Comparison of ENCODE assay signal across 12 mouse cellular contexts in genomic region chr2:12011441-12011840, GRCm38 (mm10).
A peak's percentile ranks its signal among the peaks of the same experiment; 100 is the strongest.
DNase-seq lines count a peak whose midpoint lies in the region; ATAC-seq and TF ChIP-seq lines count a peak whose summit lies in the region.
"Had no signal": no experiment of that assay in that cellular context is flagged by ENCODE, and none has a peak within 500 bp of the region (broad histone marks: within the 10 kb centered on the region; RNA-seq: fewer than 3 reads in every experiment).

No protein-coding gene starts in this region.

- no peak overlapping the region for H3K4me2 ChIP-seq in intestine, embryonic 16.5 days (ENCODE audit: low read depth, low read length)
- H3K4me2 ChIP-seq in intestine, postnatal 0 days (replicated peaks; ENCODE audit: low read depth) = no peak overlapping the region
- no peak overlapping the region for H3K4me2 ChIP-seq in lung, embryonic 14.5 days
- H3K4me2 ChIP-seq in lung, postnatal 0 days (replicated peaks; ENCODE audit: low read depth, low read length) = no peak overlapping the region
- no peak overlapping the region for H3K4me2 ChIP-seq in forebrain, embryonic 16.5 days (ENCODE audit: low read length)

- no peak overlapping the region for H3K9ac ChIP-seq in intestine, embryonic 16.5 days (ENCODE audit: low read depth, low read length)
- no peak overlapping the region for H3K9ac ChIP-seq in intestine, postnatal 0 days (ENCODE audit: low read depth, low read length)
- no peak overlapping the region for H3K9ac ChIP-seq in lung, embryonic 14.5 days
- H3K9ac ChIP-seq in lung, postnatal 0 days (replicated peaks; ENCODE audit: low read depth) = no peak overlapping the region
- H3K9ac ChIP-seq in forebrain, embryonic 16.5 days (replicated peaks; ENCODE audit: low read depth, low read length) = no peak overlapping the region

- WGBS in intestine, embryonic 16.5 days = 32% methylated on average over 3 of the region's 3 CpGs
- 23% methylated on average over 3 of the region's 3 CpGs for WGBS in intestine, postnatal 0 days
- 11% methylated on average over 3 of the region's 3 CpGs for WGBS in lung, embryonic 14.5 days
- WGBS in lung, postnatal 0 days = 14% methylated on average over 3 of the region's 3 CpGs
- 74% methylated on average over 3 of the region's 3 CpGs for WGBS in forebrain, embryonic 16.5 days

- H3K27me3 ChIP-seq in intestine, embryonic 16.5 days (replicated peaks; ENCODE audit: control insufficient read depth, insufficient read depth, low read length) = no peaks in the 10 kb centered on the region
- H3K27me3 ChIP-seq in intestine, postnatal 0 days (replicated peaks; ENCODE audit: control insufficient read depth, insufficient read depth, low read length) = no peaks in the 10 kb centered on the region
- H3K27me3 ChIP-seq in lung, embryonic 14.5 days (ENCODE audit: insufficient read depth, low read length) = no peaks in the 10 kb centered on the region
- H3K27me3 ChIP-seq in lung, postnatal 0 days (replicated peaks; ENCODE audit: insufficient read depth, low read length) = no peaks in the 10 kb centered on the region
- no peaks in the 10 kb centered on the region for H3K27me3 ChIP-seq in forebrain, embryonic 16.5 days (replicated peaks; ENCODE audit: control insufficient read depth, insufficient read depth, low read length)

- 0 out of 2 replicates have a peak, but pooled peaks have one; percentile 28 for ATAC-seq in intestine, embryonic 16.5 days
- ATAC-seq in intestine, postnatal 0 days = no peak
- peak; percentile 83 for ATAC-seq in lung, embryonic 14.5 days (ENCODE audit: insufficient read depth)
- ATAC-seq in lung, postnatal 0 days = no peak
- no peak for ATAC-seq in forebrain, embryonic 16.5 days

- no peaks in the 10 kb centered on the region for H3K9me3 ChIP-seq in intestine, embryonic 16.5 days (ENCODE audit: control insufficient read depth, low read length)
- H3K9me3 ChIP-seq in intestine, postnatal 0 days (ENCODE audit: control insufficient read depth) = no peaks in the 10 kb centered on the region
- no peaks in the 10 kb centered on the region for H3K9me3 ChIP-seq in lung, embryonic 14.5 days (ENCODE audit: low read depth, low read length)
- no peaks in the 10 kb centered on the region for H3K9me3 ChIP-seq in lung, postnatal 0 days (ENCODE audit: low read length)
- no peaks in the 10 kb centered on the region for H3K9me3 ChIP-seq in forebrain, embryonic 16.5 days (ENCODE audit: control insufficient read depth, low read length)

- H3K27ac ChIP-seq in intestine, embryonic 16.5 days (ENCODE audit: low read length) = no peak overlapping the region; the same call in 1 of the 2 replicates
- no peak overlapping the region; the same call in 1 of the 2 replicates for H3K27ac ChIP-seq in intestine, postnatal 0 days (ENCODE audit: low read depth, low read length)
- H3K27ac ChIP-seq in lung, embryonic 14.5 days (ENCODE audit: low read depth) = no peak overlapping the region
- no peak overlapping the region for H3K27ac ChIP-seq in lung, postnatal 0 days (ENCODE audit: low read length)
- no peak overlapping the region for H3K27ac ChIP-seq in forebrain, embryonic 16.5 days (ENCODE audit: low read length)

- no peak overlapping the region for H3K4me3 ChIP-seq in intestine, embryonic 16.5 days (ENCODE audit: low read length)
- H3K4me3 ChIP-seq in intestine, postnatal 0 days (ENCODE audit: low read depth, low read length) = no peak overlapping the region
- H3K4me3 ChIP-seq in lung, embryonic 14.5 days (ENCODE audit: low read depth, low read length) = no peak overlapping the region
- no peak overlapping the region for H3K4me3 ChIP-seq in lung, postnatal 0 days (ENCODE audit: low read depth, low read length)
- H3K4me3 ChIP-seq in forebrain, embryonic 16.5 days (replicated peaks; ENCODE audit: low read length) = no peak overlapping the region

- no peaks in the 10 kb centered on the region for H3K4me1 ChIP-seq in intestine, embryonic 16.5 days (ENCODE audit: control insufficient read depth, insufficient read depth, low read length)
- no peaks in the 10 kb centered on the region for H3K4me1 ChIP-seq in intestine, postnatal 0 days (replicated peaks; ENCODE audit: control insufficient read depth, insufficient read depth, low read length)
- H3K4me1 ChIP-seq in lung, embryonic 14.5 days (ENCODE audit: insufficient read depth) = 0 out of 2 replicates have a peak, but pooled peaks cover 8% of the 10 kb centered on the region
- H3K4me1 ChIP-seq in lung, postnatal 0 days (ENCODE audit: insufficient read depth, low read depth, low read length) = no peaks in the 10 kb centered on the region
- H3K4me1 ChIP-seq in forebrain, embryonic 16.5 days (replicated peaks; ENCODE audit: control insufficient read depth, insufficient read depth, low read length) = no peaks in the 10 kb centered on the region

- TF ChIP-seq CTCF in intestine, postnatal 0 days (IDR thresholded peaks at IDR 0.05; ENCODE audit: low read depth) = no peak
- TF ChIP-seq CTCF in lung, embryonic 14.5 days (IDR thresholded peaks at IDR 0.05; ENCODE audit: low read depth) = no peak
- no peak for TF ChIP-seq CTCF in lung, postnatal 0 days (IDR thresholded peaks at IDR 0.05)

- peak; percentile 12 to 36 for DNase-seq in adrenal gland, adult (ENCODE audit: inconsistent age in 2 of 2, low spot score in 1 of 2)
- no peak for DNase-seq in adrenal gland, postnatal 10 days
- DNase-seq in lung, embryonic 14.5 days = peak; percentile 68
- DNase-seq in lung, postnatal 0 days (ENCODE audit: low spot score) = no peak
- peak; percentile 43 for DNase-seq in testis, postnatal 10 days (ENCODE audit: low spot score)
- DNase-seq: cerebellum, adult 11-12 months; embryo, embryonic 11 days; gastrocnemius, postnatal 36 days; layer of hippocampus, adult 9-11 months had no signal

- H3K36me3 ChIP-seq in intestine, embryonic 16.5 days (ENCODE audit: control insufficient read depth, insufficient read depth, low read length) = no peaks in the 10 kb centered on the region
- no peaks in the 10 kb centered on the region for H3K36me3 ChIP-seq in intestine, postnatal 0 days (ENCODE audit: control insufficient read depth, insufficient read depth)
- H3K36me3 ChIP-seq in lung, embryonic 14.5 days (ENCODE audit: insufficient read depth) = no peaks in the 10 kb centered on the region
- no peaks in the 10 kb centered on the region for H3K36me3 ChIP-seq in lung, postnatal 0 days (ENCODE audit: insufficient read depth, low read length)
- H3K36me3 ChIP-seq in forebrain, embryonic 16.5 days (ENCODE audit: control insufficient read depth, insufficient read depth) = no peaks in the 10 kb centered on the region

- no peak for TF ChIP-seq EP300 in lung, postnatal 0 days (IDR thresholded peaks at IDR 0.05)

Comparison
In these comparisons a context has a peak if more than half of its experiments do, and no peak if none do; other contexts are left out.
1. DNase-seq: peak in adrenal gland, adult (2 of 2), lung, embryonic 14.5 days (single experiment) and testis, postnatal 10 days (single experiment); none in adrenal gland, postnatal 10 days (single experiment) and lung, postnatal 0 days (single experiment).
2. ATAC-seq: peak in intestine, embryonic 16.5 days (single experiment) and lung, embryonic 14.5 days (single experiment); none in intestine, postnatal 0 days (single experiment), lung, postnatal 0 days (single experiment) and forebrain, embryonic 16.5 days (single experiment).